Mouse (Mus musculus): ENCODE data around the gene Adh7.
A peak's percentile ranks its signal among the peaks of the same experiment; 100 is the strongest.

Gene Adh7

DNA sequence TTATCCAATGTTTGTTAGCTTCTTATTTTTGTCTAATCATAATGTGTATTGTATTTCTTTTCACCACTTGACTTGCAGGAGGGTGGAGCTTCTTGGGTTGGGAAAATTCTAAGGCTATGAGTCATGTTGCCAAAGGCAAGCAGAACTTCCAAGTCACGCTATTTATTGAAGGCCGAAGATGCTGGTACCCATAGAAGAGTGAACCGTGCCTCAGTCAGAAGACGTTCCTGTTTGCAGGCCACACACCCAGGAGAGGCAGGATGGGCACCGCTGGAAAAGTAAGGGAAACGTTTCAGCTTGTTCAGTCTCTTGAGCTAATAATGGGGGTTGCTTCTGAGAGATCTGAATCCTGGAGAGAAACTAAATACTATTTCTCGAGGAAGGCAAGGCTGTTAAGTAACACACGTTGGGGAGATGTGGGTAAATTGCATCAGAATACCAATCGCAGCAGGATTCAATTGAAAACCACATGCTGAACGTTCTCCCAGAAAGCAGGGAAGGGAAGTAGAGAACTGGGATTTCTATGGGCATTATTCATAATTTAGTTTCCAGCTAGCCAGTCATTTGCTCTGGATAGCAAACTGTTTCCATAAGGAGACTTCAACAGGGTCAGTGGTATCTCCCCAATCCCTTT, at the start of gene Adh7:
Gene Adh7, plus strand, starts transcription at position 130 of the 634 bp plus-strand sequence.
- no peak for DNase-seq (ENCODE audit: low read depth, low spot score)

DNA sequence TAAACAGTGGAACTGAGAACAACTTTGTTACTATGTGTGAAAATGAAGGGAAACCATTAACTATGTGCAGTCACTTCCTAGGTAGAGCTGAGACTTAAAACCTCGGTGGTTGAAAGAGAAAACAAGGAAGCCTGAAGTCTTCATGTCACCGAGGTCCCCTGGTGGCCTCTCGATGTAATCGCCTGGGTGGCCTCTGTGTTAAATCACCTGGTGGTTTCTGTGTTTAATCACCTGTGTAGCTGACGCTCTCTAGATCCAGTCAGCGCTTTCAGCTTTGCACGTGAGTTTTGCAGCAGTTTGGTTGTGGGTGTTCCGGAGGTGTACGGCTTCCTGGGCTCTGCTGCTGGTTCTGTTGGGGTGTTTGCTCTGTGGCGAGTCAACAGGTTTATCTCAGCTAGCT, 44.3 kb upstream of the Adh7 start:
- peak; percentile 41 for DNase-seq (ENCODE audit: low read depth, low spot score)

DNA sequence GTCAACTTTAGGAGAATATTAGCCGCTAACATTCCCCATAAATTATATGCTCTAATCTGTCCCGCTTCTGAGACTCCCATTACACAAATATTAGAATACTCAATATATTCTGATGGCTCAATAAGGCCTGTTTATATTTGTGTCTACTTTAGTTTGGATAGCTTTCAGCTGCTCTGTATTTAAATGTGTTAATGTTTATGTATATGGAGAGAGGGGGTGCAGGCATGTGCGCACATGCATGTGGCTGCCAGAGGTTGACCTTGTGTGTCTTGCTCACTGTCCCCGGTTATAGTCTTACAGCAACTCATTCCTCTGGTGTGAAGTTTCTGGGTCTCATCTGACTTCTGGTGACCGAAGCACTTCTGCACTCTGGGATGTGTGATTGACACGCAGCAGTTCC, 42.0 kb upstream of the Adh7 start:
- no peak for DNase-seq (ENCODE audit: low read depth, low spot score)

DNA sequence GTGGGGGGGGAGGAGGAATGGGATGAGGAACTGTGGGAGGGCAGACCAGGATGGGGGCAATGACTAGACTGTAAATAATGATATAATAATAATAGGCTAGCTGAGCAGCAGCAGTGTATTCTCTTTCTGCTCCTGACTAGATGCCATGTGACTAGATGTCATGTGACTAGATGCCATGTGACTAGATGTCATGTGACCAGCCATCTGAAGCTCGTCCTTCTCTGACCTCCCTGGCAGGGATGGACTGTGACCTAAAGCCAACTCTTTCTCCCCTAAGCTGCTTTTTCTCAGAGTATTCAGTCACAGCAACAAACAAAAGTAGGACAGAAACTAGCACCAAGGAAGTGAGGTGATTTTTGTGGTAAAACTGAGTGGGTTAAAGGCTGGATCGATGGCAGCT, 35.5 kb upstream of the Adh7 start:
- DNase-seq (ENCODE audit: low read depth, low spot score) = no peak

DNA sequence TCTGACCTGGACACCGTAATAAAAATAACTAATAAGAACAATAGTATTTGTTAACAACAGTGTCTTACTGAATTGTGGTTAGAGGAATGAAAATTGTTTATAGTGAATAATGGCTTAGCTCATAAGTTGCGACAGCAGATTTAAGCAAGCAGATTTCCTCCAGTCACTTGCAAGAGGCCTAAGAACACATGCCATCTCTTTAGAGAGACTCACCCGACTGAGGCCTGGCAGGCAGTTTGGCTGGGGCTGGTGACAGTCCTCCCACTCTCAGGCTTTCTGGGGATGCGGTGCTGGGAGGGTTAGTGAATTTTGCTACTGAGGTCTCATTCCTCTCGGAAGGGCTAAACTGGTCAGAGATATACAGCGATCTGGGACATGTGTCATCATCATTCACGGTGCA, 34.2 kb upstream of the Adh7 start:
- DNase-seq (ENCODE audit: low read depth, low spot score) = no peak

DNA sequence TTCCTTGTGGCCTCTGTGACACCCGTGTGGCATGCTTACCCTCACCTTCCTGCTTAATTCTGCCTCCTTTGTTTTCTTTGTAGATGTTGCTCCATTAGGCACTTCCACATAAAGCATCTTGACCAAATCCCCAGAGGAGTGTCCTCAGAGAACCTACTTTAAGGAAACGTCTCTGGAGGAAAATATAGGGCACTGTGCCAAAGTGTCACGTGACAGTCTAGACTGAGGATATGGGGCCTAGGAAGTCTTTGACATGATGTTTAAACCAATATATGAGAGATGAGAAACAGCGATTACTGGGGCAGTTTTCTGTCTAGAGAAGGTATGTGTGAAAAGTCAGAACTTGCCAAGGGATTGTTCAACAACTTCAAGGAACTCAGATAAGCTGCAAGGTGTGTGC, 32.3 kb upstream of the Adh7 start:
- no peak for DNase-seq (ENCODE audit: low read depth, low spot score)

DNA sequence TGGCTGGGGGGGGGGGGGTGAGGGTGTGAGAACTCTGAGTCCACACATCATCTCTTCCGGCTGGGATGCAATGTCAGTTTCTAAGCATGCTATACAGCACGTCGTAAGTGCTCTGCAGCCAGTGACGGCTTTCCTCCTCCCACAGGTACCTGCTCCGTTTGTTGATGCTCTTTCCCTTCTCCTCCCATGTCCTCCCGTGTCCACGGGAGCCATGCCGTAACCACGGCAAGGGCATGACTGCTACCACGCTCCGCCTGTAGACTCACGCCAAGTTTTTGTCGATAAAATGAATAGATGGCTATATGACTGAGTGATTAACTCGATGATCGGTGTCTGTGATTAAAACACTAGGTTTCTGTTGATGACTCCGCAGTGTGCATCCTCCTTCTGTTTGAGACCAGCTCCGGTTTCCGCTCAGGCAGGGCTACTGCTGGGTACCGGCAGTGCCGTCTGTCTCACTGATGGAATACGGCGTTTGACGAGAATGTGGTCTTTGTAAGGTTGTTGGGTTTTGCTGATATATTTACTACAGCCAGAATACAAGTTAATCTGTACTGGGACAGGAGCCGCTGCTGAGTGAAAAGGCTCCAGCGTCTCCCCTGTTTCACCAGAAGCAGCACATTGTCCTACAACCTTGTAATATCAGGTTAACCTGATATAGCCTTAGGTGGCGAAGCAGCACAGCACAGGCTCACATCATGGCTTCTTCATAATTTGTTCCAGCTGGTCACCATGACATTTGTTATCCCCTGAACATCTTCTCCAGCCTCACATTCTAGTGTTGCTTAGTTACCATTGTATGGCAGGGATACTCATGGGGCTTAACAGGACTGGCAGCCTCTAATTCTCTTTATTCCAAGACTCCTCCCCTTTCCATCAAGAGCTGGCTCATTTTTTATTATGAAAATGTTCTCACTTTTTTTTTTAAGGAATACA, 31.3 kb upstream of the Adh7 start:
- DNase-seq (ENCODE audit: low read depth, low spot score) = no peak

DNA sequence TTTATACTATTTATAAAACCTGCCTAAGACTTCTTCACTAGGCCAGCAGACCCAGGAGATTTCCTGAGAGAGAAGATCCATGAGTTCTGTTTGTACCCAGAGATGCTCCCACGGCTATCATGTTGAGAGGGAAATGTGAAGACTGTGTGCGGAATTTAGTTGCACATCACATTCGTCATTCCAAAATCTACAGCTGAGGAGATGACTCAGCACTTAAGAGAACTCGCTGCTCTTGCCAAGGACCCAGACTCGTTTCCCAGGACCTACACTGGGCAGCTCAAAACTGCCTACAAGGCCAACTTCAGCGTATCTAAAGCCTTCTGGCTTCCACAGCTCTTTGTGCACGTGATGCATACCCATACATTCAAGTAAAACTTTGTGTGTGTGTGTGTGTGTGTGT, 25.3 kb upstream of the Adh7 start:
- DNase-seq (ENCODE audit: low read depth, low spot score) = no peak

DNA sequence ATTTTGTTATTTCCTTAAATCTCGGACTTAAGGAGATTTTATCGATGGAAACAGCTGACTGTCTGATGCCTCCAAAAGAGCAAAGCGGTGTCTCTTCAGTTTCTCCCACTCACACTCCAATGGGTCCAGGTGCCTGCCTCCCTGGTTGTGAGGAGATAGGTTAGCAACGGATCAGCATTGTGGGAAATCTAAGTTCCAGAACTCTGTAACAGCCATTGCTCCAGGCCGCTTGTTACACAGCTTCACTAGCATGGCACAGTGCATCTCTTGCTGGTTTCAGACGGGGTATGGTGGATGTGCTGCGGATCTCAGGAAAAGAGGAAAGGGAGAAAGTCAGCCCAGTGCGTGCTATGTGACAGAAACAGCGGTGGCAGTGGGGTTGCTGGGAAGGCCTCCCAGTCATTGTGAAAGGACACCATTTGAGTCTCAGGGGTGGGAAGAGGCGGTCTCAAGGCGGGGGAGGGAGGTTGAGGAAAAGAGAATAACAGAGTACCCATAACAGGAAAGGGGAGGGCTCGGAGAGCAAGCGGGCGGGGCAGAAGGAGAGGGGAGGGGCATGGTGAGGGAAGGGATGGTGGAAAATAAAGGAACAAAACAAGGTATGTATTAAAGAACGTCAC, 23.8 kb upstream of the Adh7 start, which contains the start of gene 4930579F01Rik:
Gene 4930579F01Rik, minus strand, starts transcription at position 143 of the 620 bp plus-strand sequence.
- DNase-seq (ENCODE audit: low read depth, low spot score) = peak; percentile 12

DNA sequence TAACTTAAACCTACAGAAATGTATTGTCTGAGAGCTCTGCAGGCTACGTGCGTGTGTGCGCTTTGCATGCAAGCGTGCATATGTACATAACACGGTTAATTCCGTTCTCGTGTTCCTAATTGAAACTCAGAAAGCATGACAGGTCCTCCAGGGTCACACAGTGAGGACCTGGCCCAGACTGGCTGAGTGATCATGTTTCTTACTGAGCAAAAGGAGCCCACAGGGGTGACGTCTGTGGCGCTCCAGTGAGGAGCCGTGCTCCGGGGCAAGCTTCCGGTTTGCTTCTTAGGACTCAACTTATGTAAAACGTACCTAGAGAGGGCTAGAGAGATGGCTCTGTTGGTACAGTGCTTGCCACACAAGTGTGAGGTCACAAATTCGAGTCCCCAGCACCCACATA, 20.5 kb upstream of the Adh7 start:
- no peak for DNase-seq (ENCODE audit: low read depth, low spot score)

DNA sequence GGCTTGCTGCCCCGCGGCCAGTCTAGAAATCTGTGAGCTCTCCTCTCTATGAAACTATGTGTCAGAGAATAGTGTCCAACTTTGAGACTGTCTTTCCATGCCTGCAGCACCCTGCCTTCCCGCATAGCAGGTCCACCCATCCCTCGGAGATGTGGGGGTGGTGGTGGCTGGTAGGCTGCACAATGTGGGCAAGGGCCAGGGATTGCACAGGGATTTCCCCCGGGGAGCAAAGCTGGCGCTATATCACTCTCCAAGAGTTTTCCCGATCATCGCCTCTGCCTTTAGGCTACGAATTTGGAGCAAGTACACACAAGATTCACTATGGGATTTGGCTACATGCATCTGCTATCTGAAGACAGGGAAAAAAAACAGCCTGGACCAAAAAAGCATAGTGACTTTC, 20.0 kb upstream of the Adh7 start:
- no peak for DNase-seq (ENCODE audit: low read depth, low spot score)

DNA sequence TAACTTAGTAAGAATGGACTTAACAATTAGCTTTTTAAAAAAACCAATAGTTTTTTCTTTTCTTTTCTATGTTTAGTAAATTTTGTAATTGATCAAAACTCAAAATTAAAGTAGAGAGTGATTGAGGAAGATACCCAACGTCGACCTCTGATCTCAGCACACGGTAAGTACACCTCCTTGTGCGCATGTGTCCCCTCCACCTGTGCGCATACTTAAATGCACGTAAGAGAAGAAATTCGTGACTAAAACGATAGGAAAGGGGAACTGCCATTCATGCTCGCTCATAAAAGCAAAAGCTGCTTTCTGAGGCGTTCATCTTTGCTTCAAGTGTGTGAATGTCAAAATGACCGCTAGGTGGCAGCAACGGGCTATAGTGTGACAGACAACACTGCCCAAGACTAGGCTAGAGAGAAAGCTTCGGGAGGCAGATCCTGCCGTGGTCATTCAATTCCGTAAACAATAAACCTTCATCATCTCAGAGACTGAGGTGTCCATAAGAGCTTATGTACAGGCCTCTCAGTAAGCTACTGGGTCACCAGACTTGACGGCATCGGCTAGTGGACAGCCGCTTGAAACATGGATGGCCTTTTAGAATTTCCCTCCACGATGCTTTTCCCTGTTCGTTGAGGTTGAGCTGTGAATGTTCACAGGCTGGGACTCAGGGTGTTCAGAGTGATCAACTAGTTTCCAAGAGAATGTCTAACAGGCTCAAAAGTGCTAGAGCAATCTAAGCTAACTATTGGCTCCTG, 19.4 kb upstream of the Adh7 start:
- peak; percentile 89 for DNase-seq (ENCODE audit: low read depth, low spot score)

DNA sequence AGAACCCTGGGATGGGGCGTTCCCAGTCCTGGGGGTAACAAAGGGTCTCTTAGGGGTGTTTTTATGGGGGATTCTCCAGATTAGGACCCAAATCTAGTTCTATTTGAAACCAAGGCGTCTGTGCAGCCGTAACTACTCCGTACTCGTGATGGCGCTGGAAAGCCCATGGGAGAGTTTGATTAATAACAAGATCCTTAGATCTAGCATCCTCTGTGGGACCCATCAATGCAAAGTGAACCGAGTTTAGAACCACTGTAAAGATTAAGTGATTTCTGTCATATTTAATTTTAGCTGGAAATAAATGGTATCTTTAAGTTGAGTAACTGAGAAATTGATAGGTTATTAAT, 18.9 kb upstream of the Adh7 start:
- no peak for DNase-seq (ENCODE audit: low read depth, low spot score)

DNA sequence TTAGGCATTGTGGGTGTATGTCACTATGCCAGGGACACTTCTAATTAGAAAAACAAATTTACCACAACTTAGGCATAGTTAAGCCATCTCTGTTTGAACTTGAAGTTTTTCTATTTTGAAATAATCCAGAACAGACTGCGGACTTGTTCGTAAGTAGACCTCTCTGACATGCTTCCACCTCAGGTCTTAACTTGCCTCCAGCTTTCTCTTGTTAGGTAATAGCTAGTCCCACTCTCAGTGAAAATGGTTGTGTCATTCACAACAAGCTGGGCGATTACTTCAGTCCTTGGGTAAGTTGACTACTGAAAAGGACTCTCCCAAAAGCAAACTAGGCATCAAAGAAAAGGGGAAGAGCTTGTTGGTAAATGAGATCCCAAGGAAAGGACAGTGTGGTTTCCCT, 8.7 kb upstream of the Adh7 start:
- no peak for DNase-seq (ENCODE audit: low read depth, low spot score)

DNA sequence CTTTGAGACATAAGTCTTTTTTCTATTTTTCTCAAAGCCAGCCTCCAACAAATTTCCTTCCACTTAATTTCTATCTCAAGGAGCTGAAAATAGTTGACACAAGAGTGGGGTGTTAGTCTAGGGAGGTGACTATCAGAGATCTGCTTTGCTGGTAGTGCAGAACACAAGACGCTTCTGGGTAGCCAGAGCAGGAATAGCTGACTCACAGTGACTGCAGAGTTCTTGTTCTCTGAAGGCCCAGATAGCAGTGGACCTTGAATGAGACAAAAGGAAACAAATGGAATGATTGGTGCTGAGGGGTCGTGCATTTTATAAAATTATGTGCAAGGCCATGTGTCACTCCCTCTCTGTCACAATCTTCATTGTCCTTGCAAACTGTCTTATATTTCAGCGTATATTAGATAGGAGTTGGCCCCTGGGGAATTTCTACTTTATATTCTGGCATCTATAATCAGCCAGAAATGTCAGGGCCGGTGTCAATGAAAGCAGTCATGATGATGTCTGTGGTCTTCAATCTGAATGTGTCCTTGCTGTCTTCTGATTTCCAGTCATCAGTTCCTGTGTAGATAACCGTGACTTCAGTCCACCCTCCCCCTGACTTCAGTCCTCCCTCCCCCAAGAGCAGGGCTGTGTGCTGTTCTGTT, 7.0 kb upstream of the Adh7 start:
- no peak for DNase-seq (ENCODE audit: low read depth, low spot score)

DNA sequence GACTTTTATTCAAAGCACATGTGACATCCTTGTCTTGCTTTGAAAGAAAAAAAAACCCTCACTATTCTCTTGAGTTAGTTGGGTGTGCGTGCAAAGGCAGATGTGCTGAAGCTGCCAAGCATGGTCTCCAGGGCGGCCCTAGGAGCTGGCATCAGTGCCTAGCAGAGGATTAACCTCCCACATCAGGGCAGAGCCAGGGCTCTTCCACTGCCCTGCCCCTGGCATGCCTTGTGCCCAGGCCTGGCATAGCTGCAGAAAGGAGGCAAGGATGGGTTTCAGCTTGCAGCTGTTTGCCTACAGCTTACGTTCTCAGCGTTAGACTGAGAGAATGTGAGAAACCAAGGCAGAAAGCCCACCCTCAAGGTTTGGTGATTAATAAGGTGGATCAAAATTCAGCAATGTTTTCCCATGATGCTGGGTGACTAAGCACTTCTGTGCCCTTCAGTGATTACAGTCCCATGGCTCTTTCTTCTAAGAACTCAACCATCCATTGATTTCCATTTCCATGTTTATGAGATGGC, 5.1 kb upstream of the Adh7 start:
- DNase-seq (ENCODE audit: low read depth, low spot score) = no peak

DNA sequence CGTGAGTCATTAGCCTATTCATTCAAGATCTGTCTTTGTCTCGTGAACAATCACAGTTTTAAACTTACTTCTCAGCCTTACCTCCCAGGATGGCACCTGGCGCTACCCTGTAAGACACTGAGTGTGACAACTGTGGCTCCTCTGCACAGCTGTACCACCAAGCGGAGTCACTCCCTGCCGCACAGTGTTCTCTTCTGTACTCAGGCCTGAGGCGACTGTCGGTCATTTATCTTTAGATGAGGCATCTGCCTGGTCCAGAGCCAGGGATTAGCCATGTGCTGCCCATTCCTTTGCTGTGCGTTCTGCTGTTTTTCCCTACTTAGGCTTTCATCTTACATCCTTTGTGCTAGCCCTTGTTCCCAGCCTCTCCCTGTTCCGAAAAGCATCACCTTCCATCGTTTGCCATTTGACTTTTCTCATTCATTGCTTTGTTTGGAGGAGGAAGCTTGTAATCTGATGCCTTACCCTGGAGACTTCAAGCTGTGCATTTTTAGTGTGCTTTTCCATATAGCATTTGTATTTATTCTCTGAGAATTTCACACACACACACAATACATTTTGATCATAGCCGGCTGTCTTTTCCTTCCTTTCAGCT, 2.1 kb upstream of the Adh7 start:
- DNase-seq (ENCODE audit: low read depth, low spot score) = no peak

DNA sequence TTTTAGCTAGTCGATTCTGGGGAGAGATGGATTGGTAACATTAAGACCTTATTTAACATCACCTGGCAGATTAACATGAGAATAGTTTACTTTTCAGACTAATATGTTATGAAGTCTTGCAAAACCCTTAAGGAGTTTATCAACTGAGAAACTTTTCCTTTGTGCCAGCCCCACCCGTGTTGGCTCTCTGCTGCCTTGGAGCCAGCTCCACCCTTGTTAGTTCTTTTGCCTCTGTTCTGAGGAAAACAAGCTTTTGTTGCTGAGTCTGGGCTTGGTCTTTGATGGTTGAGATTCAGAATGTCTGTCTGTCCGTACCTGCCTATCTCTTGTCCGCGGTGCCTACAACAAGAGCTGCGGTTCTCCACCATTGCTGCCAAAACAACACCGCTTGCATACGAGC, 1.5 kb upstream of the Adh7 start:
- no peak for DNase-seq (ENCODE audit: low read depth, low spot score)

DNA sequence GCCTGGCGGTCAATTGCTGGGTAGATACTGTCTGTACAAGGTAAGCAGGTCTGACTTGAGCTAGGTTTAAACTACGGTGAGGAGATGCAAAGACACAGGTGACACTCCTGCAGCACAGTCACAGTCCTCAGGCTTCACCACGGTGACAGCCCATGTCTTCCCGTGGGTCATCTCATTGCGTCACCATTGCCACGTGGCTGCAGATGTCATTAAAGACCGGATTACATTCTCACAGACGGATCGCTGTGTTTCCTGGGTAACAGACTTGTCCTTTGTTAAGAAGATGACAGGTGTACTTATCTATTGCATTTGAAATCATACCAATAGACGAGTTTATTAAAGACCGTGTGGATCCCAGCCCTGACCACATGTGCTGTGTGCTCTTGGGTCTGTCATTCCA, 3.6 kb downstream of the Adh7 start:
- DNase-seq (ENCODE audit: low read depth, low spot score) = no peak

DNA sequence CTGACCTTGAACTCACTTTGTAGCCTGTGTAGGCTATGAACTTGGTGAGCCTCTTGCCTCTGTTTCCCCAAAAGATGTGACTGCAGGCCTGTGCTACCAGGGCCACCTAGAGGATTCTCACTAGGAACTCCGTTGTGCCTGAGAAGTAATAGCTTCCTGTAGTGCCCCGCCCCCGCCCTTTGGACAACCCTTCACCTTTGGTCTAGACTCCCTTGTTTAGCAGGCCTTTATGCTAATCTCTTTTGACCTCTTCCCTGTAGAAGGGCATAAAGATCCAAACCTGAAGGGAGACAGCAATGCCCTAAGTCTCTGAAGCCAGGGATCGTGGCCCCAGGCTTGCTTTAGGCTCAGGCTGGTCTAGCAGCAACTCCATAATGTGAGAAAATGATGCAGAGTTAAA, 5.0 kb downstream of the Adh7 start:
- DNase-seq (ENCODE audit: low read depth, low spot score) = no peak

DNA sequence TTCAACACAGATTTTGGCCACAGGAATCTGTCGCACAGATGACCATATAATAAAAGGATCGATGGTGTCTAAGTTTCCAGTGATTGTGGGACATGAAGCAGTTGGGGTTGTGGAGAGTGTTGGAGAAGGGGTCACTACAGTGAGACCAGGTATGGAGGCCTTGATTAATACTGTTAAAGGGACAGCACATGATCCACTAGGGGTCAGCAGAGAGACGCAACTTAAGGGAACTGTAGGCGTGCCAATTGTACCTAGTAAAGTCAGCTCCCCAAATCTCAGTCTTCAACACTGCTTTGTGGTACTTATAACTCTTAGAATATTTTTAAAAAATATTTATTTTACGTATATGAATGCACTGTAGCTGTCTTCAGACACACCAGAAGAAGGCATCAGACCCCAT, 5.4 kb downstream of the Adh7 start:
- DNase-seq (ENCODE audit: low read depth, low spot score) = peak; percentile 90

Measured in CD4-positive, CD25-positive, alpha-beta regulatory T cell, adult 2 months (primary cell).